Mouse (Mus musculus): ENCODE data around the gene Scd4.

Gene Scd4

GRCm38 (mm10) chr19:44332833-44333623 is at the start of gene Scd4:
Gene Scd4, plus strand, starts transcription at chr19:44333092.
- DNase-seq = peak; percentile 56

GRCm38 (mm10) chr19:44283157-44284024 is 49.5 kb upstream of the Scd4 start:
- no peak for DNase-seq

DNA sequence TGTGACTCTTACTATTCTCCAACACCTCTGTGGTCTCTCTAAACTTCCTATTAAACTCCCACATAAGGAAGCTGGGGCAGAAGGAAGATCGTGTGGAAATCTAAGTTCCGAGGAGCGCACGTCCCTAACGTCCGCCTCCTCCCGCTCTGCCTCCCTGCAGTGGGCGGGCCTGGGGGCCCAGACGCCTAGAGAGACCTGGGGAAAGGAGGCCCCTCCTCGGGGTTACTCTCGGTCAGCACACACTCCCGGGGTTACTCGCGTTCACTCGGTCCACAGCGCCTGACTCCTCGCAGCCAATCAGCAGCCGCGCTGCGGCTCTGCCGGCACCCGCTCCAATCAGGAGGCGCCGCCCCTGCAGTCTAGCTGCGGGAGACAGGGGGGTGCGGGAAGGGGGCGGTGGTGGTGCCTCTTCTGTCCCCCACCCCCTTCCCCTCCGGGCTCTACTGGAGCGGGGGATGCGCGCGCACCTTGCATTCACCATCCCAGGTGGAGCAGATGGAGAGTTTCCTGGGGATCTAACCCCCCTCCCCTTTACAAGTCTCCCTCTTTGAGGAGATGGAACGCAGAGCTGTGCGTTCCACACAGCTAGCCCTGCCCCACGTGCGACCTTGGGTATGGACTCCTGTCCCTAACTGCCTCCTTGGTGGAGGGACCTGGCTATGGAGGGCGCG is 48.7 kb upstream of the Scd4 start:
- peak; percentile 93 for DNase-seq

GRCm38 (mm10) chr19:44284723-44285122 is 48.2 kb upstream of the Scd4 start:
- DNase-seq = no peak

DNA sequence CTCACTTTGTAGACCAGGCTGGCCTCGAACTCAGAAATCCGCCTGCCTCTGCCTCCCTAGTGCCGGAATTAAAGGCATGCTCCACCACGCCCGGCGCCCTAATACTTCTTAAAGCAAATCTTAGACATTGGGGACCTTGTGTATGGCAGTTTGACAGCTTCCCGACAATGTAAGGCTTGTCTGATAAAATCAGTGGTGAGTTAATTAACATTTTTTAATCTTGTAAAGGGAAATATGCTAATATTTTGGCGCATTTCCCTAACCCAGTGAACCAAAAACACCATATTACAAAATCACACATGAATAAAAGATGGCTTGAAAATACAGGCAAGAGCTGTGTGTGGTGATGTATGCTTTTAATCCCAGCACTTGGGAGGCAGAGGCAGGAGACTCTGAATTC is 47.3 kb upstream of the Scd4 start:
- DNase-seq = no peak

DNA sequence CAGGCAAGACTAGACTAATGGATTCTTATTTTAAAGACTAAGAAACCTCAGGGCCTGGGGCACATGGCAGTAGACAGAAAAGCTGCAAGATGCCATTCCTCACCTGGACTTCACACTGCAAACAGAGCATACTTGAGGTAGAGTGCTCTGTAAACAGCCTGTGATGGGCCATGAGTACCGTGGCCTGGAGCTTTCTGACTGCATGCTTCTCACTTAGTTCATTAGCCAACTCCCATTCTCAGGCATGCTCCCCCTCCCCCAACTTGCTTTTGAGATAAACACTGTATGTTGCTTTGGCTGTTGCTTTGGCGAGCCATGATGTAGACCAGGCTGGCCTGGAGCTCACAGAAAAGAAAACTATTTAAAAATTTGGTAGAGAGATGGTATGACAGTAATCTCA is 46.8 kb upstream of the Scd4 start:
- DNase-seq = no peak

DNA sequence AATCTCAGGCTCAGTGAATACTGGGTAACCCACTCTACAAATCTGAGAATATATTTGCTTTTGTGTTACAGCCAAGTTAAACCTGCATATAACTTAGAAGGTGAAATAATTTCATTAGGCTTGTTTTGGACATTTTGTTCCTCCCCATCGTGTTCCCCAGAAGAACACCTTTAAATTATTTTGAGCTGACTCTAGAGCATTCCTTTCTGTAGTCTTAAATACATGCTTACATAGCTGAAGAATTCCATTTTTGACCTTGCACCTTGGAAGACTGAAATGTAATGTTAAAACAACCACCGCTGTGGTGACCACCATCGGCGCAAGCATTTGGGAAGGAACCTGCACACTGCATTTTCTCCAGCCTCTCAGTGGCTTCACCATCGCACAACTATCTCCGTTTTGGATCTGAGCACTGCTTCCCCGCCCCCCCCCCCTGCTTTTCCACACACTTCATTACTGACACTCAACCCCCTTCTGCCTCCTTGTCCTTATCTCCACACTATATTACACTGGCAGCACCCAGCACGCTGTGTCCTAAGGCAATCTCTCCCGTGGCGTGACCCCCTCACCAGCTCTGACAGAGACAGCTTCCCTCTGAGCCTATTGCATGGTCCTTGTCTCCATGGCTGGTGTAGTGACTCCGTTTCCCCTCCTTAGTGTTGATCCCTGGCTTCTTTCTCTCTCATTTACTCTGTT is 45.3 kb upstream of the Scd4 start:
- DNase-seq = no peak

- no peak for DNase-seq
These were observed 40.8 kb upstream of the Scd4 start for GRCm38 (mm10) chr19:44292083-44292482.

- no peak for DNase-seq
These were observed 40.4 kb upstream of the Scd4 start for GRCm38 (mm10) chr19:44292483-44292882.

- no peak for DNase-seq
These were observed 39.7 kb upstream of the Scd4 start, which contains the start of gene Scd2 for GRCm38 (mm10) chr19:44292941-44293768. Gene Scd2, plus strand, starts transcription at chr19:44293674.

DNA sequence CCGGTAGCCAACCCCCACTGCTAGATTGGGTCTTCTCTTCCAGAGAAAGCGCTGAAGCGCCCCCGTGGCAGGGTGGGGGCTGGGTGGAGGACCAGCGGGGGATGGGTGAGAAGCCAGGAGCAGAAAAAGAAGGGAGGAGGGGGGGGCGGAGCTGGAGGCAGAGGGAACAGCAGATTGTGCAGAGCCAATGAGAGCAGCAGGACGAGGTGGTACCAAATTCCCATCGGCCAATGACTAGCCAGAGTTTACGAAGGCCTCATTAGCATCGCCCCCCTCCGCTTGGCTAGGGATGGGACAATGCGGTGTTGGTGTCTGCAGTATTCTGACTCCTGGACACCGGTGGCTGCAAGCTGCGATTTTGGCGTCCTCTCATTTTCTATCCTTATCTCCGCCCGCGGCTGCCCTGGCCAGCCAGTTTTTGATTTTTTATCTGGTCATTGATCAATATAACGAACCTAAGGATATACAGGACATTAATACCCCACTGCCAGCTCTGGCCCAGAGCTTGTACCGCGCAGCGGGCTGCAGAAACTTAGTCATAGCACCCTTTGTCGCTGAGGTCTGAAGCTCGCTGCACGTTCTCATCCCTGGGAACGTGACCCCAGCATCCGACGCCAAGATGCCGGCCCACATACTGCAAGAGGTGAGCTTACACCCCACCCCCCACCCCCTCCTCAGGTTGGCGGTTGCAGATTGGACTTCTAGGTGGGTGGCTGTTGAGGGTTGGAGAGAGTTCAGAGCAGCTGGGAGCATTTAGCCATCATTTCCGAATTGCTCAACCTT is 38.9 kb upstream of the Scd4 start:
- DNase-seq = peak; percentile 88

DNA sequence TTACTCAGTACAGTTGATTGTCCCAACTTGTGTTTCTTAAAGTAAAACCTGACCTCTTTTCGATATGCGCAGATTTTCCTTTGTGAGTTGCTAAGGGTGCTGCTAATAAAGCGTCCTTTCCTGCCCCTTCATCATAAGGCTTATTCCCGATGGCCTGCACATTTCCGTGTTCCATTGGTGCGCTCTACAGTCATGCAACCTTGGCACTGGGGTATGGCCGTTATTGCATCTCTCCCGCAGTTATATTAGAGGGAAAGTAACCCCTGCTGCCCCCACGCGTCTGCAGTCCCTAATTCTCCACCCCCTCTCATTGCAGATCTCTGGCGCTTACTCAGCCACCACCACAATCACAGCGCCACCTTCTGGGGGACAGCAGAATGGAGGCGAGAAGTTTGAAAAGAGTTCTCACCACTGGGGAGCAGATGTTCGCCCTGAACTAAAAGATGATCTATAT is 38.3 kb upstream of the Scd4 start:
- peak; percentile 91 for DNase-seq

DNA sequence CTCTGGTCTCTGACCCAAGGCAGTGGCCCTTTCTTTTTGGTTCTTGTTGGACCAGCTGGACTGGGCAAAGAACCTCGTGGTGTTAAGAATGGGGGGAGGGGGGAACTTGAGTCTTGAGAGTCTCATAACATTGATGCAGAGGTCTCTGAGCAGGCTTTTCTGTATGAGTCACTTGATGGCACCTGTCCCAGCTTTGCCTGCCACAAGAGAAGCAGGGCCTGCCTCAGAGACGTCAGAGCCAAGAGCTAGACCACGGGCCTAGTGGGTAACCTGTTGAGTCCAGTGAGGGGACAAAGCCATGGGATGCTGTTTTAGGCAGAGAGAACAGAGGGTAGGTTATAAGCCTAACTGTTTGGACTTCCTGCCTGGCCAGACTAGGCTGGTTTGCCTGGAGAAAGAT is 37.6 kb upstream of the Scd4 start:
- no peak for DNase-seq

- DNase-seq = peak; percentile 88
These were observed 37.2 kb upstream of the Scd4 start for GRCm38 (mm10) chr19:44295741-44296140.

GRCm38 (mm10) chr19:44296186-44296585 is 36.7 kb upstream of the Scd4 start:
- no peak for DNase-seq

GRCm38 (mm10) chr19:44297068-44297760 is 35.7 kb upstream of the Scd4 start:
- no peak for DNase-seq

GRCm38 (mm10) chr19:44297862-44298261 is 35.0 kb upstream of the Scd4 start:
- DNase-seq = no peak

DNA sequence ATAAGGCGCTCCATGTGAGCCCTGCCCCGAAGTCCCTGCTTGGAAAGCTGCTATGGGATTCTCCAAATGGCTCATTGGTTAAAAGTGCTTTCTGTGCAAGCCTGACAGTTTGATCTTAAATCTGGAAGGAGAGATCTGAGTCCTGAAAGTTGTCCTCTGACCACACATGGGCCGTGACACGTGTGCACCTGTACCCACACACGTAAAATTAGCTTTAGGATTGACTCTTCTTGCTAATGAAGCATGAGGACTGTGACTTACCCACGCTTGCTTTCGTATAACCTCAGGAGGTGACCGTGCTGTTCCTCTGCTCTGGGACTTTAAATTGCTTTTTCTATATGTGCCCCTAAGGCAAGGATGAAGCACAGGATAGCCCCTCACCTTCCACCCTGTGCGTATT is 33.8 kb upstream of the Scd4 start:
- DNase-seq = no peak

DNA sequence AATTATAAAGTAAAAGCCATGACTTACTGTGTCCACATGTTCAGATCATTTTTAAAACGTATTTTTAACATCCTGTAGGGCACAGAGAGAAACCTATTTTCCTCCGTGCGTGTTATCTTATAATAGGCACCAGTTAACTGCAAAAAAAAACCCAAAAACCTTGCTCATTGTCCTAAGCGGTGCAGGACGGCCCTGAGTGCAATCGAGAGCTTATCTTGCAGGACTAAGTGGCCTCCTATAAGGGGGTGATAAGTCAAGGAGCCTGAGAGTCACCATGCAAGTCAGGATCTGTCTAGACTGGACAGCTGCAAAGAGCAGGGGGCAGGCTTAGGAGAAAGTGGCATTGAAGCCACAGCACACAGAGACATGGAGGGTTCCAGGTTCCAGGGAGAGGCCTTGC is 33.0 kb upstream of the Scd4 start:
- DNase-seq = no peak

GRCm38 (mm10) chr19:44300520-44300919 is 32.4 kb upstream of the Scd4 start:
- DNase-seq = no peak

Measured in right cerebral cortex, postnatal 14 days (tissue).